Mouse (Mus musculus): ENCODE results near the gene Zkscan16. TPM values are rescaled to one million over a fixed set of nuclear protein-coding genes. Genes with fewer than 3 reads are reported as not detected.

The Zkscan16 gene
- 1.1 TPM in 1 of 2 replicates, not detected in the other for polyA plus RNA-seq (2011; ENCODE audit: insufficient read length, low read depth, missing spikeins)

- H3K27ac ChIP-seq (ENCODE audit: insufficient read depth, low read length): no peak within 1 kb of the TSS
- H3K4me3 ChIP-seq (ENCODE audit: insufficient read depth, low read length): peak within 1 kb of the TSS; percentile 72
- peak; percentile 33 for TF ChIP-seq POLR2A (IDR thresholded peaks at IDR 0.05; ENCODE audit: low read depth, low read length)
- TF ChIP-seq CTCF (IDR thresholded peaks at IDR 0.05; ENCODE audit: borderline replicate concordance, insufficient read depth, low read length): no peak
- H3K4me1 ChIP-seq (ENCODE audit: control insufficient read depth, insufficient read depth, low read length): no peaks in the 10 kb centered on the region; the same call in 1 of the 2 replicates
Observed at GRCm38 (mm10) chr4:58943420-58944205, at the start of gene Zkscan16. Zkscan16 (plus strand) TSS chr4:58943628.

GRCm38 (mm10) chr4:58894399-58894798 lies 49.0 kb upstream of the Zkscan16 start:
- H3K4me1 ChIP-seq (ENCODE audit: control insufficient read depth, insufficient read depth, low read length): no peaks in the 10 kb centered on the region
- H3K4me3 ChIP-seq (ENCODE audit: insufficient read depth, low read length): no peak overlapping the region
- TF ChIP-seq POLR2A (IDR thresholded peaks at IDR 0.05; ENCODE audit: low read depth, low read length) (no peak), CTCF (IDR thresholded peaks at IDR 0.05; ENCODE audit: borderline replicate concordance, insufficient read depth, low read length) (no peak)
- no peak overlapping the region for H3K27ac ChIP-seq (ENCODE audit: insufficient read depth, low read length)

GRCm38 (mm10) chr4:58897436-58897835 lies 46.0 kb upstream of the Zkscan16 start:
- no peak for TF ChIP-seq CTCF (IDR thresholded peaks at IDR 0.05; ENCODE audit: borderline replicate concordance, insufficient read depth, low read length)
- no peak for TF ChIP-seq POLR2A (IDR thresholded peaks at IDR 0.05; ENCODE audit: low read depth, low read length)
- Histone ChIP-seq H3K27ac (ENCODE audit: insufficient read depth, low read length) (no peak overlapping the region), H3K4me3 (ENCODE audit: insufficient read depth, low read length) (no peak overlapping the region), H3K4me1 (ENCODE audit: control insufficient read depth, insufficient read depth, low read length) (peaks cover 3% of the 10 kb centered on the region; the same call in 1 of the 2 replicates)

GRCm38 (mm10) chr4:58898318-58898717 lies 45.1 kb upstream of the Zkscan16 start:
- peaks cover 3% of the 10 kb centered on the region; the same call in 1 of the 2 replicates for H3K4me1 ChIP-seq (ENCODE audit: control insufficient read depth, insufficient read depth, low read length)
- TF ChIP-seq POLR2A (IDR thresholded peaks at IDR 0.05; ENCODE audit: low read depth, low read length): no peak
- no peak for TF ChIP-seq CTCF (IDR thresholded peaks at IDR 0.05; ENCODE audit: borderline replicate concordance, insufficient read depth, low read length)
- H3K27ac ChIP-seq (ENCODE audit: insufficient read depth, low read length): no peak overlapping the region
- H3K4me3 ChIP-seq (ENCODE audit: insufficient read depth, low read length): no peak overlapping the region

GRCm38 (mm10) chr4:58907453-58907852 lies 36.0 kb upstream of the Zkscan16 start:
- Histone ChIP-seq H3K4me3 (ENCODE audit: insufficient read depth, low read length) (no peak overlapping the region), H3K27ac (ENCODE audit: insufficient read depth, low read length) (no peak overlapping the region), H3K4me1 (ENCODE audit: control insufficient read depth, insufficient read depth, low read length) (no peaks in the 10 kb centered on the region)
- TF ChIP-seq CTCF (IDR thresholded peaks at IDR 0.05; ENCODE audit: borderline replicate concordance, insufficient read depth, low read length) (no peak), POLR2A (IDR thresholded peaks at IDR 0.05; ENCODE audit: low read depth, low read length) (no peak)

- no peaks in the 10 kb centered on the region for H3K4me1 ChIP-seq (ENCODE audit: control insufficient read depth, insufficient read depth, low read length)
- H3K27ac ChIP-seq (ENCODE audit: insufficient read depth, low read length): no peak overlapping the region
- peak overlapping the region; percentile 95 for H3K4me3 ChIP-seq (ENCODE audit: insufficient read depth, low read length)
- no peak for TF ChIP-seq CTCF (IDR thresholded peaks at IDR 0.05; ENCODE audit: borderline replicate concordance, insufficient read depth, low read length)
- TF ChIP-seq POLR2A (IDR thresholded peaks at IDR 0.05; ENCODE audit: low read depth, low read length): no peak
Observed at GRCm38 (mm10) chr4:58910175-58911068, 33.0 kb upstream of the Zkscan16 start.

GRCm38 (mm10) chr4:58911069-58911830 lies 32.2 kb upstream of the Zkscan16 start:
- Histone ChIP-seq H3K4me1 (ENCODE audit: control insufficient read depth, insufficient read depth, low read length) (no peaks in the 10 kb centered on the region), H3K4me3 (ENCODE audit: insufficient read depth, low read length) (peak overlapping the region; percentile 95), H3K27ac (ENCODE audit: insufficient read depth, low read length) (peak overlapping the region; percentile 85)
- no peak for TF ChIP-seq CTCF (IDR thresholded peaks at IDR 0.05; ENCODE audit: borderline replicate concordance, insufficient read depth, low read length)
- TF ChIP-seq POLR2A (IDR thresholded peaks at IDR 0.05; ENCODE audit: low read depth, low read length): peak; percentile 38; the same call in 1 of the 2 replicates

- Histone ChIP-seq H3K4me3 (ENCODE audit: insufficient read depth, low read length) (peak overlapping the region; percentile 95), H3K27ac (ENCODE audit: insufficient read depth, low read length) (peak overlapping the region; percentile 85), H3K4me1 (ENCODE audit: control insufficient read depth, insufficient read depth, low read length) (no peaks in the 10 kb centered on the region)
- TF ChIP-seq CTCF (IDR thresholded peaks at IDR 0.05; ENCODE audit: borderline replicate concordance, insufficient read depth, low read length) (no peak), POLR2A (IDR thresholded peaks at IDR 0.05; ENCODE audit: low read depth, low read length) (peak; percentile 42)
Observed at GRCm38 (mm10) chr4:58911831-58912628, 31.4 kb upstream of the Zkscan16 start.

All from embryonic fibroblast, embryonic 13.5 days (primary cell).